Mouse (Mus musculus): ENCODE measurements around the gene Smim27.

GRCm38 (mm10) chr4:40269430-40270032 is at the start of gene Smim27, which contains the start of gene Topors:
- TF ChIP-seq CTCF (IDR thresholded peaks at IDR 0.05; ENCODE audit: extremely low read depth, insufficient read depth, low read length) (no peak), POLR2A (IDR thresholded peaks at IDR 0.05; ENCODE audit: extremely low read depth, insufficient read depth, low read length) (peak; percentile 97)

Measured in cortical plate, adult 2 months (tissue).